Mouse (Mus musculus) ES-E14 (cell line): ENCODE measurements around the gene Coq8a. TPM values are rescaled to one million over a fixed set of nuclear protein-coding genes. Genes with fewer than 3 reads are reported as not detected.
A peak's percentile ranks its signal among the peaks of the same experiment; 100 is the strongest.

ENCODE experiments used
- DNase-seq: peaks from one replicate; pipeline ENCODE4 v3.0.0-alpha.2; 2013; ENCODE audit warnings: low read depth, low spot score
- H3K27ac ChIP-seq: 2 replicates; pipeline ENCODE4 v1.5.1; 2012; ENCODE audit warnings: low read depth, mild to moderate bottlenecking, low read length, moderate library complexity, mixed read lengths; ENCODE audit not compliant: poor library complexity, insufficient read depth, severe bottlenecking
- H3K36me3 ChIP-seq: 2 replicates; pipeline ENCODE4 v1.6.1; 2012; ENCODE audit warnings: mild to moderate bottlenecking, low read length, moderate library complexity, mixed read lengths; ENCODE audit not compliant: control insufficient read depth, poor library complexity, insufficient read depth, severe bottlenecking
- H3K4me1 ChIP-seq, 2 experiments: fragments of 150-350 bp in 1 of 2; sonication (generic) in 1 of 2; 2 replicates each; pipeline ENCODE4 v1.6.1; 2012; ENCODE audit warnings: low read length in 2 of 2, mild to moderate bottlenecking in 1 of 2, mixed read lengths in 1 of 2; ENCODE audit not compliant: control insufficient read depth in 2 of 2, insufficient read depth in 2 of 2, poor library complexity in 1 of 2
- H3K4me3 ChIP-seq, 2 experiments: fragments of 150-350 bp in 1 of 2; sonication (generic) in 1 of 2; 2 replicates each; pipeline ENCODE4 v1.5.1; 2012; ENCODE audit warnings: low read length in 2 of 2, low read depth in 1 of 2, mild to moderate bottlenecking in 1 of 2, mixed read lengths in 1 of 2; ENCODE audit not compliant: insufficient read depth in 1 of 2, poor library complexity in 1 of 2, severe bottlenecking in 1 of 2
- H3K9ac ChIP-seq: 2 replicates; pipeline ENCODE4 v1.6.1; 2012; ENCODE audit warnings: low read depth, mild to moderate bottlenecking, low read length, mixed read lengths; ENCODE audit not compliant: poor library complexity, insufficient read depth, severe bottlenecking
- H3K9me3 ChIP-seq: fragments of 150-350 bp; sonication (generic); 2 replicates; pipeline ENCODE4 v1.6.1; 2012; ENCODE audit warnings: low read depth, mild to moderate bottlenecking, low read length; ENCODE audit not compliant: control insufficient read depth, insufficient read depth
- CHD2 ChIP-seq: IDR thresholded peaks from 2 replicates; pipeline ENCODE4 v1.6.1; 2014; ENCODE audit warnings: mild to moderate bottlenecking, low read depth, low read length, inconsistent platforms
- HCFC1 ChIP-seq: IDR thresholded peaks from 2 replicates; pipeline ENCODE4 v1.6.1; 2012; ENCODE audit warnings: low read length, inconsistent platforms, borderline replicate concordance; ENCODE audit not compliant: insufficient read depth
- MAFK ChIP-seq: IDR thresholded peaks from 2 replicates; pipeline ENCODE4 v1.6.1; 2014; ENCODE audit warnings: mild to moderate bottlenecking, low read depth, low read length, inconsistent platforms; ENCODE audit not compliant: insufficient read depth
- ZC3H11A ChIP-seq: IDR thresholded peaks from 2 replicates; pipeline ENCODE4 v1.6.1; 2012; ENCODE audit warnings: low read depth, mild to moderate bottlenecking, inconsistent platforms, low read length, borderline replicate concordance
- ZNF384 ChIP-seq: IDR thresholded peaks from 2 replicates; pipeline ENCODE4 v1.6.1; 2012; ENCODE audit warnings: low read depth, low read length, inconsistent platforms
- in situ Hi-C, 2 experiments: fragments of 600-800 bp; cut with MboI; formaldehyde crosslinking; loops; one replicate each; pipeline ENCODE4 v1.15.1; 2025; ENCODE audit warnings: low sequenced_read_pairs in 2 of 2, inconsistent platforms in 1 of 2; ENCODE audit not compliant: unreplicated experiment in 2 of 2
- total RNA-seq: library from RNA; depleted of rRNA; stranded (reverse); fragments of 300-350 nt; gene quantifications from 2 replicates; pipeline ENCODE4 v1.2.3, GENCODE M21; 2012

The Coq8a gene
- total RNA-seq, 1 experiment, result 8.3 TPM

- Histone ChIP-seq H3K9me3 (no peaks in the 10 kb centered on the region), H3K27ac (no peak overlapping the region), H3K4me3 (no peak overlapping the region), H3K4me1 (peaks cover under 1 to 7% of the 10 kb centered on the region in 2 experiments; a peak in 1 of 4 replicates), H3K36me3 (no peaks in the 10 kb centered on the region), H3K9ac (no peak overlapping the region)
- TF ChIP-seq MAFK, result no peak
- TF ChIP-seq HCFC1, result no peak
- no peak for TF ChIP-seq ZNF384
- no peak for TF ChIP-seq ZC3H11A
- no peak for TF ChIP-seq CHD2
- in situ Hi-C loops, result no loop called here
- no peak for DNase-seq
Measured at GRCm38 (mm10) chr1:180216541-180217276, 17.3 kb upstream of the Coq8a start.

- Histone ChIP-seq H3K27ac (no peak overlapping the region), H3K36me3 (no peaks in the 10 kb centered on the region), H3K4me3 (no peak overlapping the region), H3K4me1 (peaks cover 6 to 14% of the 10 kb centered on the region in 2 experiments; a peak in 3 of 4 replicates), H3K9ac (no peak overlapping the region), H3K9me3 (no peaks in the 10 kb centered on the region)
- in situ Hi-C loops, result no loop called here
- DNase-seq, result no peak
- TF ChIP-seq ZC3H11A (peak; percentile 84; the same call in 1 of the 2 replicates), HCFC1 (no peak), MAFK (no peak)
Measured at GRCm38 (mm10) chr1:180215044-180215443, 15.6 kb upstream of the Coq8a start.

GRCm38 (mm10) chr1:180212911-180213310, 13.5 kb upstream of the Coq8a start:
- in situ Hi-C loops, result no loop called here

GRCm38 (mm10) chr1:180210781-180211271, 11.4 kb upstream of the Coq8a start:
- H3K4me1 ChIP-seq, result peaks cover 6 to 16% of the 10 kb centered on the region in 2 experiments; a peak in 3 of 4 replicates
- TF ChIP-seq ZNF384 (no peak), HCFC1 (no peak), ZC3H11A (no peak), CHD2 (no peak), MAFK (no peak)
- no peak overlapping the region for H3K4me3 ChIP-seq
- no peak overlapping the region for H3K27ac ChIP-seq
- no peak overlapping the region for H3K9ac ChIP-seq
- no peaks in the 10 kb centered on the region for H3K36me3 ChIP-seq
- in situ Hi-C loops, result no loop called here
- no peaks in the 10 kb centered on the region for H3K9me3 ChIP-seq
- no peak for DNase-seq

More at GRCm38 (mm10) chr1:180212911-180213310, 13.5 kb upstream of the Coq8a start:
- no peak overlapping the region for H3K4me3 ChIP-seq
- H3K36me3 ChIP-seq, result no peaks in the 10 kb centered on the region
- no peak for DNase-seq
- no peak overlapping the region for H3K27ac ChIP-seq
- peaks cover 6 to 16% of the 10 kb centered on the region in 2 experiments; a peak in 3 of 4 replicates for H3K4me1 ChIP-seq
- H3K9me3 ChIP-seq, result no peaks in the 10 kb centered on the region
- TF ChIP-seq MAFK, result no peak
- H3K9ac ChIP-seq, result no peak overlapping the region

GRCm38 (mm10) chr1:180210031-180210432, 10.6 kb upstream of the Coq8a start:
- TF ChIP-seq HCFC1 (no peak), MAFK (no peak), CHD2 (no peak), ZC3H11A (no peak), ZNF384 (no peak)
- Histone ChIP-seq H3K27ac (no peak overlapping the region), H3K9me3 (no peaks in the 10 kb centered on the region), H3K4me1 (peaks cover 6 to 16% of the 10 kb centered on the region in 2 experiments; a peak in 3 of 4 replicates), H3K4me3 (no peak overlapping the region), H3K9ac (no peak overlapping the region), H3K36me3 (no peaks in the 10 kb centered on the region)
- DNase-seq, result no peak
- in situ Hi-C loops, result no loop called here
